Mouse (Mus musculus) gonadal fat pad, adult 2 months (tissue): ENCODE measurements around the gene Gna13. TPM values are rescaled to one million over a fixed set of nuclear protein-coding genes. Genes with fewer than 3 reads are reported as not detected.

Experiments used
- DNase-seq: peaks from one replicate; pipeline ENCODE4 v3.0.0-alpha.2; 2012; ENCODE audit warnings: low read depth
- polyA plus RNA-seq: library from polyadenylated mRNA; depleted of rRNA; stranded (reverse); fragments of >200 nt; gene quantifications from 2 replicates; pipeline ENCODE4 v1.2.3, GENCODE M21; 2012; rRNA removed

The Gna13 gene
- polyA plus RNA-seq, 1 experiment = 24.0 TPM

GRCm38 (mm10) chr11:109422263-109422662, 59.6 kb downstream of the Gna13 start:
- no peak for DNase-seq

- DNase-seq = no peak
Measured at GRCm38 (mm10) chr11:109423294-109423693, 60.7 kb downstream of the Gna13 start.

- DNase-seq = peak; percentile 70
Measured at GRCm38 (mm10) chr11:109425392-109426271, 63.0 kb downstream of the Gna13 start, which contains the start of gene Amz2. Amz2 (plus strand) TSS chr11:109425946.

- DNase-seq = no peak
Measured at GRCm38 (mm10) chr11:109426272-109426586, 63.6 kb downstream of the Gna13 start.

GRCm38 (mm10) chr11:109427353-109427752, 64.7 kb downstream of the Gna13 start:
- no peak for DNase-seq

GRCm38 (mm10) chr11:109434233-109434798, 71.7 kb downstream of the Gna13 start:
- DNase-seq = no peak

GRCm38 (mm10) chr11:109436889-109437288, 74.3 kb downstream of the Gna13 start:
- no peak for DNase-seq

- no peak for DNase-seq
Measured at GRCm38 (mm10) chr11:109439209-109439608, 76.6 kb downstream of the Gna13 start.

GRCm38 (mm10) chr11:109439829-109440340, 77.3 kb downstream of the Gna13 start:
- no peak for DNase-seq

- DNase-seq = no peak
Measured at GRCm38 (mm10) chr11:109440641-109441040, 78.0 kb downstream of the Gna13 start.

GRCm38 (mm10) chr11:109441119-109441518, 78.5 kb downstream of the Gna13 start:
- no peak for DNase-seq

GRCm38 (mm10) chr11:109442166-109442730, 79.6 kb downstream of the Gna13 start:
- no peak for DNase-seq

GRCm38 (mm10) chr11:109443468-109444263, 81.0 kb downstream of the Gna13 start:
- DNase-seq = no peak

- DNase-seq = no peak
Measured at GRCm38 (mm10) chr11:109444600-109444999, 82.0 kb downstream of the Gna13 start.

GRCm38 (mm10) chr11:109445438-109446035, 82.9 kb downstream of the Gna13 start:
- no peak for DNase-seq

Other genes starting within 250 kb of the Gna13 start
- gene E030025P04Rik, start 218.5 kb upstream of the Gna13 start, polyA plus RNA-seq = not detected in 2 replicates
- gene Rgs9, start 64.7 kb upstream of the Gna13 start, polyA plus RNA-seq = 14.0 and 16.1 TPM in 2 replicates
- gene 9930022D16Rik, start 51.1 kb downstream of the Gna13 start, polyA plus RNA-seq = not detected in 2 replicates
- 40.0 and 50.6 TPM in 2 replicates for gene Amz2, start 63.1 kb downstream of the Gna13 start, polyA plus RNA-seq
- gene Arsg, start 110.5 kb downstream of the Gna13 start, polyA plus RNA-seq = 8.1 and 8.8 TPM in 2 replicates
- 1.3 and 2.2 TPM in 2 replicates for gene Slc16a6, start 110.8 kb downstream of the Gna13 start, polyA plus RNA-seq
- 33.8 TPM in 2 replicates for gene Wipi1, start 249.1 kb downstream of the Gna13 start, polyA plus RNA-seq